Mouse (Mus musculus) neural tube, embryonic 15.5 days (tissue): Measurements from ENCODE around the gene 2410004B18Rik. TPM values are rescaled to one million over a fixed set of nuclear protein-coding genes. Genes with fewer than 3 reads are reported as not detected.

ENCODE experiments used
- ATAC-seq: fragments of 200-750 bp; cut with Nextera tagmentation; 2 replicates; pipeline ENCODE4 v1.8.0; 2017; ENCODE audit warnings: mild to moderate bottlenecking, moderate TSS enrichment, moderate library complexity; ENCODE audit not compliant: low FRiP score
- H3K27ac ChIP-seq: fragments of 300-500 bp; sonication (generic); replicated peaks from 2 replicates; pipeline ENCODE4 v1.5.1; 2015; ENCODE audit warnings: mild to moderate bottlenecking, inconsistent platforms
- H3K27me3 ChIP-seq: fragments of 300-500 bp; sonication (generic); replicated peaks from 2 replicates; pipeline ENCODE4 v1.6.1; 2015; ENCODE audit warnings: inconsistent platforms
- H3K36me3 ChIP-seq: fragments of 300-500 bp; sonication (generic); 2 replicates; pipeline ENCODE4 v1.6.1; 2015; ENCODE audit warnings: inconsistent platforms
- H3K4me1 ChIP-seq: fragments of 300-500 bp; sonication (generic); 2 replicates; pipeline ENCODE4 v1.6.1; 2015; ENCODE audit warnings: inconsistent platforms
- H3K4me2 ChIP-seq: fragments of 300-500 bp; sonication (generic); 2 replicates; pipeline ENCODE4 v1.6.1; 2015; ENCODE audit warnings: inconsistent platforms, mild to moderate bottlenecking, moderate library complexity
- H3K4me3 ChIP-seq: fragments of 300-500 bp; sonication (generic); replicated peaks from 2 replicates; pipeline ENCODE4 v1.5.1; 2015; ENCODE audit warnings: mild to moderate bottlenecking, inconsistent platforms
- H3K9ac ChIP-seq: fragments of 300-500 bp; sonication (generic); replicated peaks from 2 replicates; pipeline ENCODE4 v1.6.1; 2015; ENCODE audit warnings: mild to moderate bottlenecking, inconsistent platforms
- H3K9me3 ChIP-seq: fragments of 300-500 bp; sonication (generic); replicated peaks from 2 replicates; pipeline ENCODE4 v1.6.1; 2016; ENCODE audit warnings: inconsistent platforms
- WGBS: fragments of 180-500 bp; shearing (Covaris S2); methylation state at CpG from one replicate; pipeline ENCODE4 v1.1.7; 2015; ENCODE audit warnings: mixed read lengths; 5-methylcytosine and 5-hydroxymethylcytosine counted together
- polyA plus RNA-seq: library from polyadenylated mRNA; unstranded; fragments of >200 nt; fragmentation: Nextera tagmentation; extraction: Ambion mirVana; gene quantifications from 2 replicates; pipeline ENCODE4 v1.2.1, GENCODE M21; 2015

The 2410004B18Rik gene
- polyA plus RNA-seq, 1 experiment from 2014 or later = 79.9 TPM

DNA sequence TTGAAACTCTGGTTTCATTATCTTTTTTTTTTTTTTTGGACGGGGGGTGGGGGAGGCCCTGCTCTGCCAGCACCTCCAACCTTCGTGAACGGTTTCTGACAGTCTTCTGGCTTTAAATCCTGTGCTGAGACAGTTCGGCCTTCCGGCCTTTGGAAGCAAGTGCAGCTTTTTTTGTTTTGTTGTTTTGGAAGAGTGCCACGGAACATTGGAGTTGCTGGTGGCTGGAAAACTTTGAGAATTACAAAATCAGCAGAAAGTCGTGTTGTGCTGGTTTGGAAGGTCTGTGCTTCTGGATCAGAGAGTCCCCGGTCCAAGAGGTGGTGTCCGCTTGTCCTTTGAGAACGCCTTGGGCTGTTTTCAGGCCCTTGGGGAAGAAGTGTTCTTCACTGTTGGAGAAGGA lies 55.0 kb downstream of the 2410004B18Rik start:
- Histone ChIP-seq H3K4me3 (no peak overlapping the region), H3K27me3 (peaks cover 6% of the 10 kb centered on the region), H3K4me1 (peaks cover 21% of the 10 kb centered on the region), H3K27ac (no peak overlapping the region), H3K9ac (no peak overlapping the region), H3K36me3 (no peaks in the 10 kb centered on the region), H3K4me2 (no peak overlapping the region), H3K9me3 (no peaks in the 10 kb centered on the region)
- ATAC-seq = no peak
- 87% methylated on average over 10 of the region's 10 CpGs for WGBS

DNA sequence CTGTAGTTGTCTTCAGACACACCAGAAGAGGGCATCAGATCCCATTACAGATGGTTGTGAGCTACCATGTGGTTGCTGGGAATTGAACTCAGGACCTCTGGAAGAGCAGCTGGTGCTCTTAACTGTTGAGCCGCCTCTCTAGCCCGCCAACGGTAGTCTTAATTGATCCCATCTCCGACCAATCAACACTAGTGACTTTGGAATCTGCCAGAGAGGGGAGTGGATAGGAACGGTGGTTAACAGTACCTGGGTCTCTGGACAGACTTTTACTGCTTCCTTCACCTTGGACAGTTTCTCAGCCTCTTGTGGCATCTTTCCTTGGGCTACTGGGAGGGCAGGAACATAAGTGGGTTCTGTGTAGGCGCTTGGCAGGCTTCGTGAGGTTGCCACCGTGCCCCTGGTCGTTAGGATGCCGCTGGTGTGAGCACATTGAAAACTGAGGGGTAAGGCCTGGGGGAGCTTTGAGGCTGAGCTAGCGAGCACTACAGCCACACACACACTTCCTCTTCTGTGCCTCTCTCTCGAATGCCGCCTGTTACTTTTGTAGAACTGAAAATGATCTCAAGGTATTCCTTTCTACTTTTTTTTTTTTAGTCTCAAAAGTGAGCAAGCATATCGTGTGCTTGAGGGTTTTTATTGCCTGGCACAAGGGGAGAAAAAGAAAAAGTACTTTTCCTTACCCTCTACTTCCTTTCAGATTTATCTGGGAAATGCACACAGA lies 55.8 kb downstream of the 2410004B18Rik start:
- H3K36me3 ChIP-seq = peaks cover under 1% of the 10 kb centered on the region; the same call in 1 of the 2 replicates
- no peak overlapping the region for H3K27ac ChIP-seq
- peaks cover 2% of the 10 kb centered on the region for H3K27me3 ChIP-seq
- no peak for ATAC-seq
- H3K4me2 ChIP-seq = no peak overlapping the region
- peaks cover 15% of the 10 kb centered on the region for H3K4me1 ChIP-seq
- H3K4me3 ChIP-seq = no peak overlapping the region
- no peaks in the 10 kb centered on the region for H3K9me3 ChIP-seq
- WGBS = 85% methylated on average over 14 of the region's 14 CpGs
- H3K9ac ChIP-seq = no peak overlapping the region

Other genes with a start within 250 kb of the 2410004B18Rik start
- 108 and 123 TPM in 2 replicates for gene Ddah1, start 179.3 kb upstream of the 2410004B18Rik start, polyA plus RNA-seq
- gene Bcl10, start 15.2 kb upstream of the 2410004B18Rik start, polyA plus RNA-seq = 33.9 and 41.4 TPM in 2 replicates
- 0.37 and 0.57 TPM in 2 replicates for gene Syde2, start 49.9 kb downstream of the 2410004B18Rik start, polyA plus RNA-seq
- 0.40 and 0.70 TPM in 2 replicates for gene Wdr63, start 170.1 kb downstream of the 2410004B18Rik start, polyA plus RNA-seq
- gene Mcoln3, start 179.4 kb downstream of the 2410004B18Rik start, polyA plus RNA-seq = 0.27 and 0.66 TPM in 2 replicates
- 0.37 and 2.3 TPM in 2 replicates for gene Mcoln2, start 211.8 kb downstream of the 2410004B18Rik start, polyA plus RNA-seq